Mouse (Mus musculus) neural tube, embryonic 12.5 days (tissue): ENCODE data around the gene Mccc1. TPM values are rescaled to one million over a fixed set of nuclear protein-coding genes. Genes with fewer than 3 reads are reported as not detected.

Source experiments
- ATAC-seq: fragments of 200-750 bp; cut with Nextera tagmentation; 2 replicates; pipeline ENCODE4 v1.8.0; 2017; ENCODE audit warnings: low read depth, mild to moderate bottlenecking, moderate TSS enrichment, moderate library complexity; ENCODE audit not compliant: low FRiP score
- H3K27ac ChIP-seq: fragments of 300-500 bp; sonication (generic); 2 replicates; pipeline ENCODE4 v1.5.1; 2016
- H3K27me3 ChIP-seq: fragments of 300-500 bp; sonication (generic); replicated peaks from 2 replicates; pipeline ENCODE4 v1.6.1; 2016; ENCODE audit warnings: mild to moderate bottlenecking
- H3K36me3 ChIP-seq: fragments of 300-500 bp; sonication (generic); 2 replicates; pipeline ENCODE4 v1.6.1; 2016; ENCODE audit warnings: mild to moderate bottlenecking
- H3K4me1 ChIP-seq: fragments of 300-500 bp; sonication (generic); 2 replicates; pipeline ENCODE4 v1.6.1; 2016
- H3K4me2 ChIP-seq: fragments of 300-500 bp; sonication (generic); replicated peaks from 2 replicates; pipeline ENCODE4 v1.6.1; 2016; ENCODE audit warnings: mild to moderate bottlenecking
- H3K4me3 ChIP-seq: fragments of 300-500 bp; sonication (generic); 2 replicates; pipeline ENCODE4 v1.5.1; 2016
- H3K9ac ChIP-seq: fragments of 300-500 bp; sonication (generic); 2 replicates; pipeline ENCODE4 v1.6.1; 2016; ENCODE audit warnings: mild to moderate bottlenecking
- H3K9me3 ChIP-seq: fragments of 300-500 bp; sonication (generic); 2 replicates; pipeline ENCODE4 v1.6.1; 2016; ENCODE audit warnings: mild to moderate bottlenecking
- WGBS: fragments of 180-500 bp; shearing (Covaris S2); methylation state at CpG from one replicate; pipeline ENCODE4 v1.1.7; 2016; 5-methylcytosine and 5-hydroxymethylcytosine counted together
- polyA plus RNA-seq: library from polyadenylated mRNA; unstranded; fragments of >200 nt; fragmentation: Nextera tagmentation; extraction: Ambion mirVana; gene quantifications from 2 replicates; pipeline ENCODE4 v1.2.1, GENCODE M21; 2016

Gene Mccc1
- polyA plus RNA-seq, 1 experiment from 2014 or later: 35.9 TPM

DNA sequence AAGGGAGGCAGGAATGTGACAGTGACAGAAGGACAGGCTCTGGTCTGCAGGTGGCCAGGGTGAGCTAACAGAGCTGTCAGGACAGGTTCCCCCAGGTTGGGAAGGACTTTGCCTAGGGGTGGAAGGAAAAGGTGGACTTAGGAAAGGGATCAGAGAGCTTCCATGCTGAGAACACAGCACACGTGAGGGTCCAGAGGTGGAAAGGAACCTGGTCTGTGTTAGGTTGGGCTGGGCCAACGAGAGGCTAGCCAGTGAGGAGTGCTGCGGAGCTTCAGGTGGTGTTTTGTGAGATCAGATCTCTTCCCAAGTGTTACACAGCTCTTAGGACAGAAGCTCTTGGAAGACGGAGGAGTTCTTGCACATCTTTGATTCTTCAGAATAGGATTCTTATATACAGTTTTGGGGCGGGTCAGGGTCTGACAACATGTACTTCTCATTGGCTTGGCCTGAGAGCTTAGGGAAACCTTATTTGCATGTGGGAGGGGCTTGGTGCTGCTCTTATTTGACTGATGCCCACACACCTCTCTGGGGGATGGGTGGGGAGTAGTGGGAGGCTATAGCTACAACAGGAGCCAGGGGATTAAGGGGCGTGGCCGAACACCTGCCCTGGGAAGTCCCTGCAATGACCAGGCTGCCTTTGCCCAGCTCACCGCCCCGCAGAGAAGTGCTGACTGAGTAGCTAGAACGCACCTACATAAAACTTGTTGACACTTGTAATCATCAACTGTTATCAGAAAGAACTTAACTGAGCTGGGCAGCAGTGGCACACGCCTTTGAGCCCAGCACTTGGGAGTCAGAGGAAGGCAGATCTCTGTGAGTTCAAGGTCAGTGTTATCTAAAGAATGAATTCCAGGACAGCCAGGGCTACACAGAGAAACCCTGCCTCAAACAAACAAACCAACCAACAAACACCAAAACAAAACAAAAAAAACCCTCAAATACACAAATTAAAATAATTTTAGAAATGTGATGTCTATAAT is 5.6 kb downstream of the Mccc1 start:
- Histone ChIP-seq H3K27me3 (no peaks in the 10 kb centered on the region), H3K4me3 (no peak overlapping the region), H3K4me1 (peaks cover 4% of the 10 kb centered on the region), H3K9me3 (no peaks in the 10 kb centered on the region), H3K9ac (no peak overlapping the region), H3K4me2 (no peak overlapping the region), H3K36me3 (peaks cover 23% of the 10 kb centered on the region), H3K27ac (no peak overlapping the region)
- 67% methylated on average over 11 of the region's 11 CpGs for WGBS
- no peak for ATAC-seq

- peaks cover 55% of the 10 kb centered on the region for H3K36me3 ChIP-seq
- no peak for ATAC-seq
- 96% methylated on average over 7 of the region's 7 CpGs for WGBS
Observed at GRCm38 (mm10) chr3:35990715-35991114, 9.8 kb downstream of the Mccc1 start.

GRCm38 (mm10) chr3:35988031-35988430 is 12.4 kb downstream of the Mccc1 start:
- H3K9ac ChIP-seq: no peak overlapping the region
- H3K4me2 ChIP-seq: no peak overlapping the region
- no peak overlapping the region for H3K27ac ChIP-seq
- H3K4me1 ChIP-seq: no peaks in the 10 kb centered on the region
- no peak overlapping the region for H3K4me3 ChIP-seq
- 93% methylated on average over 6 of the region's 6 CpGs for WGBS
- H3K9me3 ChIP-seq: no peaks in the 10 kb centered on the region
- ATAC-seq: no peak
- no peaks in the 10 kb centered on the region for H3K27me3 ChIP-seq
- peaks cover 62% of the 10 kb centered on the region for H3K36me3 ChIP-seq

More at GRCm38 (mm10) chr3:35990715-35991114, 9.8 kb downstream of the Mccc1 start:
- H3K27ac ChIP-seq: no peak overlapping the region
- no peaks in the 10 kb centered on the region for H3K9me3 ChIP-seq
- no peak overlapping the region for H3K4me3 ChIP-seq
- no peak overlapping the region for H3K9ac ChIP-seq
- no peaks in the 10 kb centered on the region for H3K4me1 ChIP-seq
- H3K27me3 ChIP-seq: no peaks in the 10 kb centered on the region
- no peak overlapping the region for H3K4me2 ChIP-seq

GRCm38 (mm10) chr3:35986266-35986665 is 14.2 kb downstream of the Mccc1 start:
- Histone ChIP-seq H3K4me1 (no peaks in the 10 kb centered on the region), H3K27me3 (no peaks in the 10 kb centered on the region), H3K4me3 (no peak overlapping the region), H3K9ac (no peak overlapping the region), H3K36me3 (peaks cover 69% of the 10 kb centered on the region), H3K9me3 (no peaks in the 10 kb centered on the region), H3K27ac (no peak overlapping the region), H3K4me2 (no peak overlapping the region)
- WGBS: 90% methylated on average over 6 of the region's 6 CpGs
- ATAC-seq: no peak

GRCm38 (mm10) chr3:35973551-35973950 is 26.9 kb downstream of the Mccc1 start:
- no peaks in the 10 kb centered on the region for H3K27me3 ChIP-seq
- no peak overlapping the region for H3K9ac ChIP-seq
- H3K27ac ChIP-seq: no peak overlapping the region
- ATAC-seq: no peak
- 77% methylated on average over 7 of the region's 7 CpGs for WGBS
- H3K4me3 ChIP-seq: no peak overlapping the region
- peaks cover 59% of the 10 kb centered on the region for H3K36me3 ChIP-seq
- H3K4me1 ChIP-seq: no peaks in the 10 kb centered on the region
- no peaks in the 10 kb centered on the region for H3K9me3 ChIP-seq
- no peak overlapping the region for H3K4me2 ChIP-seq

- no peaks in the 10 kb centered on the region for H3K9me3 ChIP-seq
- no peak overlapping the region for H3K4me2 ChIP-seq
- peaks cover 59% of the 10 kb centered on the region for H3K36me3 ChIP-seq
- no peaks in the 10 kb centered on the region for H3K4me1 ChIP-seq
- WGBS: 81% methylated on average over 4 of the region's 4 CpGs
- H3K4me3 ChIP-seq: no peak overlapping the region
- ATAC-seq: no peak
- no peak overlapping the region for H3K27ac ChIP-seq
- no peaks in the 10 kb centered on the region for H3K27me3 ChIP-seq
- no peak overlapping the region for H3K9ac ChIP-seq
Observed at GRCm38 (mm10) chr3:35972985-35973384, 27.5 kb downstream of the Mccc1 start.

DNA sequence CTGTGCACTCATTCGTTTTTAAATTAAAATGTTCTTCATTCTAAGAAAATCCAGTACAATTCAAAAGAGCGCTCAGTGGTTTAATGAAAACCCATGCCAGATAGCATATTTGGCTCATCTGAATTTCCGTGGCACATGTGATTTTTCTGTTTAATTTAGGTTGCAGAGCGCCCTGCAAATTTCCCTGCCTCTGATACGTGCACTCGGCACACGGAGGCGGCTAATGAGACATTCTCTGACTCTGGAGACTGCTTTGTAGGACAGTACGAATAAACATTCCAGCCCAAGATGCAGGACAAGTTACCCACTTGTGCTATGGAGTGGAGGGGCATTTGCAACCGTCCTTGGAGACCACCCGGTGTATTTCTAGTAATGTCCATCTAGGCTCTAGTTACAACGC is 29.3 kb downstream of the Mccc1 start:
- H3K4me2 ChIP-seq: no peak overlapping the region
- no peaks in the 10 kb centered on the region for H3K9me3 ChIP-seq
- no peak overlapping the region for H3K27ac ChIP-seq
- no peak overlapping the region for H3K4me3 ChIP-seq
- H3K9ac ChIP-seq: no peak overlapping the region
- no peak for ATAC-seq
- no peaks in the 10 kb centered on the region for H3K27me3 ChIP-seq
- 95% methylated on average over 12 of the region's 12 CpGs for WGBS
- no peaks in the 10 kb centered on the region for H3K4me1 ChIP-seq
- peaks cover 51% of the 10 kb centered on the region for H3K36me3 ChIP-seq

- 82% methylated on average over 4 of the region's 4 CpGs for WGBS
- no peak overlapping the region for H3K4me2 ChIP-seq
- no peak overlapping the region for H3K9ac ChIP-seq
- H3K27ac ChIP-seq: no peak overlapping the region
- ATAC-seq: no peak
- H3K4me3 ChIP-seq: no peak overlapping the region
- H3K27me3 ChIP-seq: no peaks in the 10 kb centered on the region
- no peaks in the 10 kb centered on the region for H3K9me3 ChIP-seq
- H3K4me1 ChIP-seq: no peaks in the 10 kb centered on the region
- H3K36me3 ChIP-seq: peaks cover 45% of the 10 kb centered on the region
Observed at GRCm38 (mm10) chr3:35970441-35970840, 30.0 kb downstream of the Mccc1 start.

DNA sequence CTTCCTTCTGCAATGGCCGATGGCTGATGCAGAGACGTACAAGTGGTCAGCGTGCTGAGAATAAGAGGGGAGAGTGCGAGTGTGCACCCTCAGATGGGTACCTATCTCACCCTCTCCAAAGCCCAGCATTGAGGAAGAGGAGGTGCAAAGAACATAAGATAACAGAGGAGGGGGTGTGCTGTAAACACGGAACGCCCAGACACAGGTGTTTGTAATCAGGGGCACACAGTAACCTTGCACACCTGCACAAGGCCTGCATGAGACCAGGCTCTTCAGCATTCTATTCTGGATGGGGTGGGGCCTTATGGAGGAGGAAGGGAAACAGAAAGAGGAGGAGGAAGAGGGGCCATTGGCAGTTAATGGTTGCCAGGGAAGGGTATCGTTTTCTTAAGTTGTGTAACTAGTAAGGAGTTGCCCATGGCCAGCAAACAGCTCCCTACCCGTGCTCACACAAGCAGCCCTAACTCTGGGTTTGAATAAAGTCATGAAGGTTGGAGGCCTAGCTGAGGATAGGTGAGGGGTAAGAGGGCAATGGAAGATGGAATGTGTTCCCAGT is 33.0 kb downstream of the Mccc1 start:
- peaks cover 43% of the 10 kb centered on the region for H3K36me3 ChIP-seq
- 96% methylated on average over 8 of the region's 8 CpGs for WGBS
- H3K4me3 ChIP-seq: no peak overlapping the region
- H3K27me3 ChIP-seq: no peaks in the 10 kb centered on the region
- no peak for ATAC-seq
- H3K9me3 ChIP-seq: no peaks in the 10 kb centered on the region
- no peak overlapping the region for H3K27ac ChIP-seq
- H3K4me2 ChIP-seq: no peak overlapping the region
- no peak overlapping the region for H3K9ac ChIP-seq
- no peaks in the 10 kb centered on the region for H3K4me1 ChIP-seq

GRCm38 (mm10) chr3:35966493-35966892 is 34.0 kb downstream of the Mccc1 start:
- Histone ChIP-seq H3K9me3 (no peaks in the 10 kb centered on the region), H3K4me1 (no peaks in the 10 kb centered on the region), H3K36me3 (peaks cover 40% of the 10 kb centered on the region), H3K9ac (no peak overlapping the region), H3K4me3 (no peak overlapping the region), H3K4me2 (no peak overlapping the region), H3K27me3 (no peaks in the 10 kb centered on the region), H3K27ac (no peak overlapping the region)
- WGBS: 82% methylated on average over 2 of the region's 2 CpGs
- ATAC-seq: no peak

GRCm38 (mm10) chr3:35964928-35965327 is 35.5 kb downstream of the Mccc1 start:
- WGBS: 87% methylated on average over 4 of the region's 4 CpGs

GRCm38 (mm10) chr3:35963921-35964320 is 36.6 kb downstream of the Mccc1 start:
- H3K9ac ChIP-seq: no peak overlapping the region
- peaks cover 46% of the 10 kb centered on the region for H3K36me3 ChIP-seq
- H3K4me3 ChIP-seq: no peak overlapping the region
- H3K9me3 ChIP-seq: no peaks in the 10 kb centered on the region
- H3K4me1 ChIP-seq: no peaks in the 10 kb centered on the region
- H3K4me2 ChIP-seq: no peak overlapping the region
- ATAC-seq: no peak
- H3K27me3 ChIP-seq: no peaks in the 10 kb centered on the region
- 93% methylated on average over 5 of the region's 5 CpGs for WGBS
- no peak overlapping the region for H3K27ac ChIP-seq

More at GRCm38 (mm10) chr3:35964928-35965327, 35.5 kb downstream of the Mccc1 start:
- H3K4me1 ChIP-seq: no peaks in the 10 kb centered on the region
- no peak overlapping the region for H3K4me3 ChIP-seq
- no peak overlapping the region for H3K4me2 ChIP-seq
- no peak overlapping the region for H3K9ac ChIP-seq
- H3K27ac ChIP-seq: no peak overlapping the region
- no peaks in the 10 kb centered on the region for H3K27me3 ChIP-seq
- H3K36me3 ChIP-seq: peaks cover 42% of the 10 kb centered on the region
- no peaks in the 10 kb centered on the region for H3K9me3 ChIP-seq
- ATAC-seq: no peak
